Mouse (Mus musculus): ENCODE results near the gene Hoxc12.

Gene Hoxc12

GRCm38 (mm10) chr15:102936279-102936972 lies at the start of gene Hoxc12:
Gene Hoxc12, plus strand, starts transcription at chr15:102936757.
- DNase-seq, result no peak

- DNase-seq, result no peak
Observed at GRCm38 (mm10) chr15:102895115-102895514, 41.4 kb upstream of the Hoxc12 start.

- no peak for DNase-seq
Observed at GRCm38 (mm10) chr15:102904946-102905345, 31.6 kb upstream of the Hoxc12 start.

- no peak for DNase-seq
Observed at GRCm38 (mm10) chr15:102909536-102909935, 27.0 kb upstream of the Hoxc12 start.

GRCm38 (mm10) chr15:102910038-102910437 lies 26.5 kb upstream of the Hoxc12 start:
- no peak for DNase-seq

GRCm38 (mm10) chr15:102910496-102911095 lies 26.0 kb upstream of the Hoxc12 start:
- DNase-seq, result no peak

GRCm38 (mm10) chr15:102913038-102913585 lies 23.4 kb upstream of the Hoxc12 start:
- DNase-seq, result no peak

- no peak for DNase-seq
Observed at GRCm38 (mm10) chr15:102917972-102918572, 18.5 kb upstream of the Hoxc12 start.

GRCm38 (mm10) chr15:102918611-102919265 lies 17.8 kb upstream of the Hoxc12 start:
- no peak for DNase-seq

- DNase-seq, result no peak
Observed at GRCm38 (mm10) chr15:102919336-102920180, 17.0 kb upstream of the Hoxc12 start.

- no peak for DNase-seq
Observed at GRCm38 (mm10) chr15:102920619-102921018, 15.9 kb upstream of the Hoxc12 start.

- no peak for DNase-seq
Observed at GRCm38 (mm10) chr15:102921053-102922011, 15.2 kb upstream of the Hoxc12 start, which contains the start of gene Hoxc13. Gene Hoxc13, plus strand, starts transcription at chr15:102921103.

- no peak for DNase-seq
Observed at GRCm38 (mm10) chr15:102922012-102922362, 14.6 kb upstream of the Hoxc12 start.

- DNase-seq, result no peak
Observed at GRCm38 (mm10) chr15:102922636-102923500, 13.7 kb upstream of the Hoxc12 start.

GRCm38 (mm10) chr15:102927032-102927645 lies 9.4 kb upstream of the Hoxc12 start:
- DNase-seq, result no peak

GRCm38 (mm10) chr15:102931706-102932358 lies 4.7 kb upstream of the Hoxc12 start:
- DNase-seq, result no peak

GRCm38 (mm10) chr15:102934438-102934837 lies 2.1 kb upstream of the Hoxc12 start:
- no peak for DNase-seq

- no peak for DNase-seq
Observed at GRCm38 (mm10) chr15:102934897-102935296, 1.7 kb upstream of the Hoxc12 start.

GRCm38 (mm10) chr15:102937036-102937666 lies 594 bp downstream of the Hoxc12 start:
- DNase-seq, result no peak

All from cerebellum, postnatal 14 days (tissue).